Mouse (Mus musculus): Measurements from ENCODE around the gene Nup153. TPM values are rescaled to one million over a fixed set of nuclear protein-coding genes. Genes with fewer than 3 reads are reported as not detected.
A peak's percentile ranks its signal among the peaks of the same experiment; 100 is the strongest.

The Nup153 gene
- polyA plus RNA-seq, 1 experiment from 2014 or later: 43.7 TPM

DNA sequence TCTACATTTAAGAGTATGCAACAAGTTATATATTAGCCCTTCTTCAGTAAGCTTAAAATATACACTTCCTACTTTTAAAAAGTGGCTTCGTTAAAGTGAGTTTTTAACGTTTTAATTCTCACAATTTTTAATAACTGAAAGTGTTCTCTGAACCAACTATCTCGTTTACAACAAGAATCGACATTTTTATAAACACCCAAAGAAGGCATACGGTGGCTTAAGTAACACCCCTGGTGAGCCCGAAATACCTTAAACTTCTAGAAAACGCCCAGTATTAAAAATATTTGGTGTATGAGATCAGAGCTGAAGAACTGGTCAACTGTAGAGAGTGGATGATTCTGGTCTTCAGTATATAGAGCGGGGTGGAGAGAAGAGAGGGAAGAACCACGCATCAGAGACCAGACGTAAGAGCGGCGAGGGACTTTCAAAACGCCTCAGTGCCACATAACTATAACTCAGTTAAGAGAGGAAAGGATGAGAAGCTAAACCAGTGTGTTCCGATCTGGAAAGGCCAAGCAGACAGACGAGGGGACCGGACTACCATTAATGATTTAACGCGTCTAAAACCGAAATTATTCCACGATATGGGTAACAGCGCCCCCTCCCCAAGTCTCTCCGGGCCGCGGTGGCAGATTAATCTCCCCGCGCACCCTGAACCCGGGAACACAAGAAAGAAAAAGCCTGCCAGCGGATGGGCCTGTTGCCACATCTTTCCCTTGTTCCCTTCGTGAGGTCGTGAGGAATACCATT lies 1.3 kb downstream of the Nup153 start:
- Histone ChIP-seq H3K9ac (peak overlapping the region; percentile 97), H3K4me2 (peak overlapping the region; percentile 70), H3K4me3 (replicated peaks) (peak overlapping the region; percentile 100), H3K27me3 (no peaks in the 10 kb centered on the region), H3K36me3 (replicated peaks) (no peaks in the 10 kb centered on the region), H3K9me3 (no peaks in the 10 kb centered on the region), H3K27ac (peak overlapping the region; percentile 96), H3K4me1 (peaks cover 22% of the 10 kb centered on the region)
- no peak for ATAC-seq (ENCODE audit: low FRiP score)
- under 1% methylated on average over 30 of the region's 30 CpGs for WGBS

DNA sequence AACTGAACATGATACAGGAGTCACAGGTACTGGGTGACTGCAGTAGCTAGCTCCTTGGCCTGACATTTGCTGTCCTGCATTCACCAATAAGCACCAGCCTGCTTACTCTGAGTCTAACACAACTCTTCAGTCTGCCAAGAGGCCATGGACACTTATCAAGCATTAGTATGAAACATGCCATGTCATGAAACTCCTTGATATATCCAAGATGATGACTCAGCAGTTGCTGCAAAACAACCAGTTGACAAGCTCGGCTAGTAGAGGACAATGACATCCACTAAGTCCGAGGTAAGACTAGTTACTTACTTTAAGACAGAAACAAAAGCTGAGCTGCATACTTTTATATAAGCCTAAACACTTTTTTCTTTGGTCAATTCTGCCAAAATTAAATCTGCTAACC lies 2.5 kb downstream of the Nup153 start:
- ATAC-seq (ENCODE audit: low FRiP score): no peak
- Histone ChIP-seq H3K36me3 (replicated peaks) (no peaks in the 10 kb centered on the region), H3K4me2 (peak overlapping the region; percentile 42), H3K27ac (no peak overlapping the region), H3K9ac (no peak overlapping the region), H3K4me3 (replicated peaks) (peak overlapping the region; percentile 12; the same call in 1 of the 2 replicates), H3K9me3 (no peaks in the 10 kb centered on the region), H3K4me1 (peaks cover 22% of the 10 kb centered on the region), H3K27me3 (no peaks in the 10 kb centered on the region)
- 26% methylated on average over 2 of the region's 2 CpGs for WGBS

- no peak overlapping the region for H3K4me3 ChIP-seq (replicated peaks)
- no peaks in the 10 kb centered on the region for H3K9me3 ChIP-seq
- H3K4me1 ChIP-seq: peaks cover 26% of the 10 kb centered on the region
- H3K9ac ChIP-seq: no peak overlapping the region
- H3K27ac ChIP-seq: no peak overlapping the region
- no peaks in the 10 kb centered on the region for H3K36me3 ChIP-seq (replicated peaks)
- no peak for ATAC-seq (ENCODE audit: low FRiP score)
- H3K27me3 ChIP-seq: no peaks in the 10 kb centered on the region
- no peak overlapping the region for H3K4me2 ChIP-seq
These were observed 3.4 kb downstream of the Nup153 start for GRCm38 (mm10) chr13:46724371-46724770.

- H3K9ac ChIP-seq: no peak overlapping the region
- H3K4me2 ChIP-seq: no peak overlapping the region
- no peaks in the 10 kb centered on the region for H3K27me3 ChIP-seq
- peaks cover 8% of the 10 kb centered on the region for H3K36me3 ChIP-seq (replicated peaks)
- ATAC-seq (ENCODE audit: low FRiP score): no peak
- H3K4me3 ChIP-seq (replicated peaks): no peak overlapping the region
- no peaks in the 10 kb centered on the region for H3K9me3 ChIP-seq
- peaks cover 23% of the 10 kb centered on the region for H3K4me1 ChIP-seq
- H3K27ac ChIP-seq: no peak overlapping the region
These were observed 6.7 kb downstream of the Nup153 start for GRCm38 (mm10) chr13:46721009-46721408.

DNA sequence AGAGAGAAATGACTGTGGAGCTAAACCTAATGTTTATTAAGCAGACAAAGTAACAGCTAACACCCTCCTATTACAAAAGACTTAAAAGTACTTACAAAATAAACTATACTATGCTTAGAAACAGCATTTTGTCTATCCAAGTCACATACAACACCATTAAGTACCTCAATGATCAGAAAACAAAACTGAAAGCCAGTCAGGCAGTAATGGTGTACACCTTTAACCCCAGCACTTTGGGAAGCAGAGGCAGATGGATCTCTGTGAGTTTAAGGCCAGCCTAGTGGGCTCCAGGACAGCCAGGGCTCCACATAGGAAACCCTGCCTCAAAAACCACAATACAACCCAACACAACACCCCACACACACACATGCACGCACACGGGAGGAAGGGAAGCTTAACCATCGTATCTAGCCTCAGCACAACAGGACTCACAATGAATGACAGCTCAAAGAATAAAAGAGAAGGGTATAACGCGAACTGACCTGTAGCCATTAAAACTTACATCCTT lies 8.8 kb downstream of the Nup153 start:
- Histone ChIP-seq H3K4me2 (no peak overlapping the region), H3K9ac (no peak overlapping the region), H3K4me3 (replicated peaks) (no peak overlapping the region), H3K27ac (no peak overlapping the region), H3K4me1 (peaks cover 6% of the 10 kb centered on the region; the same call in 1 of the 2 replicates), H3K9me3 (no peaks in the 10 kb centered on the region), H3K27me3 (no peaks in the 10 kb centered on the region), H3K36me3 (replicated peaks) (peaks cover 14% of the 10 kb centered on the region)
- ATAC-seq (ENCODE audit: low FRiP score): no peak
- WGBS: 77% methylated on average over 5 of the region's 5 CpGs

GRCm38 (mm10) chr13:46715976-46716639 lies 11.6 kb downstream of the Nup153 start:
- peaks cover 36% of the 10 kb centered on the region for H3K36me3 ChIP-seq (replicated peaks)
- no peak overlapping the region for H3K4me3 ChIP-seq (replicated peaks)
- WGBS: 71% methylated on average over 3 of the region's 3 CpGs
- H3K4me1 ChIP-seq: peaks cover 4% of the 10 kb centered on the region; the same call in 1 of the 2 replicates
- no peak for ATAC-seq (ENCODE audit: low FRiP score)
- no peak overlapping the region for H3K27ac ChIP-seq
- no peak overlapping the region for H3K9ac ChIP-seq
- no peaks in the 10 kb centered on the region for H3K9me3 ChIP-seq
- H3K4me2 ChIP-seq: no peak overlapping the region
- no peaks in the 10 kb centered on the region for H3K27me3 ChIP-seq

- Histone ChIP-seq H3K9ac (no peak overlapping the region), H3K27me3 (no peaks in the 10 kb centered on the region), H3K4me1 (no peaks in the 10 kb centered on the region), H3K4me2 (no peak overlapping the region), H3K27ac (no peak overlapping the region), H3K9me3 (no peaks in the 10 kb centered on the region), H3K36me3 (replicated peaks) (peaks cover 52% of the 10 kb centered on the region), H3K4me3 (replicated peaks) (no peak overlapping the region)
- no peak for ATAC-seq (ENCODE audit: low FRiP score)
- WGBS: 86% methylated on average over 5 of the region's 5 CpGs
These were observed 14.3 kb downstream of the Nup153 start for GRCm38 (mm10) chr13:46713486-46713885.

GRCm38 (mm10) chr13:46703138-46703537 lies 24.6 kb downstream of the Nup153 start:
- H3K27ac ChIP-seq: no peak overlapping the region
- 83% methylated on average over 5 of the region's 5 CpGs for WGBS
- H3K9me3 ChIP-seq: no peaks in the 10 kb centered on the region
- no peak overlapping the region for H3K4me2 ChIP-seq
- H3K27me3 ChIP-seq: no peaks in the 10 kb centered on the region
- H3K4me3 ChIP-seq (replicated peaks): no peak overlapping the region
- ATAC-seq (ENCODE audit: low FRiP score): no peak
- no peaks in the 10 kb centered on the region for H3K4me1 ChIP-seq
- no peak overlapping the region for H3K9ac ChIP-seq
- H3K36me3 ChIP-seq (replicated peaks): peaks cover 34% of the 10 kb centered on the region

DNA sequence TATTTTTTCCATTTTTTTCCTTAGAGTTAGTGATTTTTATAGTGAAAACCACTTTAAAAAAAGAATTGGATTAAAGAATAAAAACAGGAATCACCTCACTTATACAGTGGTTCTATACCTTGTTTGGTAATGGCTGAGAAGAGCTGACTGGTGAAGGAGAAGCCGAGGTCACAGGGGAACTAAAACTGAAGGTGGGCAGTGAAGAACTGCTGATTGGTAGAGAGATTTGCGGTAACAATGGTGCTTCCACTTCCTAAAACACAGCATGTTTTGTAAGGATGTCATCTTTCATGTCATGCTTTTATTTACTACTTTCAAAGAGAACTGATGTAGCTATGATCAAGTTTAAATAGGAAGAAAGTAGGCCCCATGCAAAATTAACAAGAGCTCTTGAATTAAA lies 26.3 kb downstream of the Nup153 start:
- no peak overlapping the region for H3K4me2 ChIP-seq
- H3K36me3 ChIP-seq (replicated peaks): peaks cover 29% of the 10 kb centered on the region
- 86% methylated on average over 2 of the region's 2 CpGs for WGBS

GRCm38 (mm10) chr13:46699372-46699771 lies 28.4 kb downstream of the Nup153 start:
- Histone ChIP-seq H3K4me2 (no peak overlapping the region), H3K9me3 (no peaks in the 10 kb centered on the region), H3K4me1 (peaks cover 7% of the 10 kb centered on the region), H3K4me3 (replicated peaks) (no peak overlapping the region), H3K27me3 (no peaks in the 10 kb centered on the region), H3K27ac (no peak overlapping the region), H3K36me3 (replicated peaks) (peaks cover 32% of the 10 kb centered on the region), H3K9ac (no peak overlapping the region)
- 93% methylated on average over 1 of the region's 1 CpGs for WGBS
- no peak for ATAC-seq (ENCODE audit: low FRiP score)

More for the DNA sequence above, 26.3 kb downstream of the Nup153 start:
- Histone ChIP-seq H3K9me3 (no peaks in the 10 kb centered on the region), H3K4me3 (replicated peaks) (no peak overlapping the region), H3K27me3 (no peaks in the 10 kb centered on the region), H3K4me1 (no peaks in the 10 kb centered on the region), H3K27ac (no peak overlapping the region), H3K9ac (no peak overlapping the region)
- ATAC-seq (ENCODE audit: low FRiP score): no peak

DNA sequence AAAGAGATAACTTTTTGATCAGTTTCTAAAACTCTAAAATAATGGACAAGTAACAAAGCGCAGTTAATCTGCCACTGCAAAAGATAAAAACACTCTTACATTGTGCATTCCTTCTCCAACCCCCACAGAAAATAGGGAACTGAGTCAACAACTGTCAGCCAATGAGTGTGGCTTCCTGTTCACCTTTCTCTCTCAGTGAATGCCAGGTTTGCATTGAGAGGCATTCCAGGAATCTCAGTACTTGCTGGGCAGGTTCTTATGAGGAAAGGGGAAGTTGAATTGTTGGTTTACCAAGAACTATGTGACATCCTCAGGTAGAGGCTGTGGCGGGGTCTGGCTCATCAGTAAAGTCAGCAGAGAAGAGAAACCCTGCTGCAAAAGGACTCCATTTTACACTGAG lies 31.0 kb downstream of the Nup153 start:
- Histone ChIP-seq H3K9me3 (no peaks in the 10 kb centered on the region), H3K27ac (no peak overlapping the region), H3K4me3 (replicated peaks) (no peak overlapping the region), H3K36me3 (replicated peaks) (peaks cover 36% of the 10 kb centered on the region), H3K4me2 (no peak overlapping the region), H3K4me1 (peaks cover 7% of the 10 kb centered on the region), H3K9ac (no peak overlapping the region), H3K27me3 (no peaks in the 10 kb centered on the region)
- WGBS: 88% methylated on average over 2 of the region's 2 CpGs
- ATAC-seq (ENCODE audit: low FRiP score): no peak

- Histone ChIP-seq H3K27me3 (no peaks in the 10 kb centered on the region), H3K4me1 (peaks cover 7% of the 10 kb centered on the region), H3K27ac (no peak overlapping the region), H3K9me3 (no peaks in the 10 kb centered on the region), H3K4me2 (no peak overlapping the region), H3K4me3 (replicated peaks) (no peak overlapping the region), H3K36me3 (replicated peaks) (peaks cover 40% of the 10 kb centered on the region), H3K9ac (no peak overlapping the region)
- WGBS: 93% methylated on average over 1 of the region's 1 CpGs
- ATAC-seq (ENCODE audit: low FRiP score): no peak
These were observed 31.8 kb downstream of the Nup153 start for GRCm38 (mm10) chr13:46695932-46696331.
